Mouse (Mus musculus) gastrocnemius, postnatal 14 days (tissue): ENCODE data around the gene Ralgapa2. TPM values are rescaled to one million over a fixed set of nuclear protein-coding genes. Genes with fewer than 3 reads are reported as not detected.

ENCODE experiments used
- DNase-seq: peaks from one replicate; pipeline ENCODE4 v3.0.0; 2021; ENCODE audit warnings: mixed read lengths
- intact Hi-C: fragments of 180-260 bp; cut with DNase I; formaldehyde crosslinking; loops from one replicate; pipeline ENCODE4 v1.15.1; 2025; ENCODE audit warnings: low total_unique reads
- long read RNA-seq, 2 experiments: library from polyadenylated mRNA; stranded (forward); transcript quantifications; one replicate each; pipeline ENCODE4 v2.0.0; 2021
- total RNA-seq, 2 experiments: library from RNA; stranded (reverse); gene quantifications; 2 replicates each; pipeline ENCODE4 v1.2.3; 2021

Gene Ralgapa2
- 1 to 10 TPM; 2.9 to 5.0 TPM for total RNA-seq
- long read RNA-seq, experiment 1: 0 reads
- long read RNA-seq, experiment 2: 0 reads

DNA sequence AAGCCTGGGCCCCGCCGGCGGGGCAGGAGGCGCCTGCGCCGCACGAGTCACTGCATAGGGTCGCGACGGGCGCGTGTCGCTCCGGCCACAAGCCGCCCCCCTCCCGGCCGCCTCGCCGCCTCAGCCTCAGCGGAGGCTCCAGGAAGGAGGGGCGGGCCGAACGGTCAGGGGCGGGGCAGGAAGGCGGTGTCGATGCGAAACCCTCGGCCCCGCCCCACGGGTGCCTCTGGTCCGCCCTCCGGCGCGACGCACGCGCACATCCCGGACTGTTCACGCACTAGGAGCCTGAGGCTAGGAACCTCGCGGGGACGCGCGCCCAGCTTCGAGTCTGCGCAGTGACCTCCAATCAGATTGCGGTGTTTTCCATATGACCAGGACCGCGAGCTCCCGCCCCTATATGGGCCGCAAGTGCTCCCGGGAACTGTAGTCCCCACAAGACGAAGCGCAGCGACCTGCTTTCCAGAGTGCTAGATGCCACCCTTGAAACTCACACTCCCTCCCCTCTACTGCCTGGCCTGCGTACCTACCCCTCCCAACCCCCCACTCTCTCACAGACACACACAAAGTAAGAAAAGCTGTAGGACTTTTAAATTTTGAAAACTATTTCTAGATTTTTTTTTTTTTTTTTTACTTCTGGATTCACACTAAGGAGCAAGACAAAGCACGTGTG, at the start of gene Ralgapa2:
Gene Ralgapa2 (minus strand): TSS at position 434 of the 670 bp plus-strand sequence.
- intact Hi-C loops: no loop called here
- peak; percentile 99 for DNase-seq

DNA sequence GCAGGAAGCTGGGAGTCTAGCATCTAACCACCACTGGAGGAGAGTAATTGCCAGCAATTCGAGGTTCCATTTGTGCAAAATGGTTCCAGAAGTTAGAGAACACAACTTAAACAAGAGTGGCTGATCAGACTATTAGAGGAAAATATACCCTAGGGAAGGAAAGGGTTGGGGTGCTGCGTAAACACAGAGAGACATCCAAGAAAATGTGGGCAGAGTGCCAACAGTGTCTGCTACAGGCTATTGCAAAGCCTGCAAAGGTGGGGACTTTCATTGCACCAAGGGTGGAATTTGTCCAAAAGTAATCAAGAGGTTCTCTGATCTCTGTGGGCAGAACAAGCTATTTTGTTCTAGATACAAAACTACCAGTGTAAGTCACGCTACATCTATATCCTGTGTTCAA, 49.4 kb upstream of the Ralgapa2 start:
- intact Hi-C loops: no loop called here

DNA sequence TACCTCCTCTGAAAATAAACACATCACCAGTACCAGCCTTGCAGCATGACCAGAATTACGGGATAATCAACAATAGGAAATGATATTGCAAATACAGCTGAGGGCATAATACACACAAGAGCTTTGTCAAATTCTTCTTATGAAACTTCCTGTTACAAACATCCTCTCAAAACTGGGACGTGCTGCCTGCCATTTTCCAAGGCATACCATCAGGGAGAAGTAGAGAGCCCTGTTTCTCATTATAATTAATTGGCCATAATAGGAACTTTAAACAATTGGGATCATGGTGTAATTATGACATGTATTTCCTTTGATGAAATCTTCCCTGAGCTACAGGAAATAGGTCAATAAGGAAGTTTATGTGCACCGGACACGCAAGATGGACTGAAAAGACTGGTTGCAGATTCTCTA, 48.5 kb upstream of the Ralgapa2 start:
- intact Hi-C loops: no loop called here
- no peak for DNase-seq

More for the DNA sequence above, 49.4 kb upstream of the Ralgapa2 start:
- DNase-seq: no peak

DNA sequence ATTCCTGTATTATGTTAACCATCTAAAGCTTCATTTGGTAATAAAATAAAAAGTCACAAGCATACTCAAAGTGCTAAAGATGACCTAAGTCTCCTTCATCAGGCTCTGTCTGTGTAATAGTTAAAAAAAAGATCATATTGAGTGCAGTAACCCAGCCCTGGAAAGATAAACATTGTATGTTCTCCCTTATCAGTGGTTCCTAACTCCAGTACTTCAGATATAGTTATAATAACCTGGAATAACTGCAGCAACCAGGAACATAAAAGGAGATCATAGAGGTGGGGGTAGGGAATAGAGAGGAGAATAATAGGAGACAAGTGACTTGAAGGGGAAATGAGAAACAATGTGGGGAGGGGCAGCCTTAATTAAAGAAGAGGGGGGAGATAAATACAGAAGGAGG, 44.0 kb upstream of the Ralgapa2 start:
- intact Hi-C loops: no loop called here
- no peak for DNase-seq

DNA sequence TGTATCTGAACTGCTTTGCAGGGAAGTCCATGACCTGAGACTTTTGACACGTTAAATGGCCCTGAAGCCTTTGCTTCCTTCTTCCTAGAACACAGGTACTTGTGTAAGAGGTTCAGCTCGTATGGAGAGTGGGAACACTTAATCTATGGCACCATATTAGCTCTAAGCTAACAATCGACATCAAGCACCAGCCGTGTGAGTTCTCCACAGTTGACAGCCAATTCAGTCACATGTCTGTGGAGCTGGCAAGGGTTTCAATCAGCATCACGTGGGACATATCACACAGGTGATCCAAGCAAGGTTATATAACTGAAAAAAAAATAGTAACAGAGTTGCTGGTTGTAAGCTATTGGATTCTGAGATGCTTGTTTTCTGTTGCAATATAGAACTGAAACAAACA, 43.2 kb upstream of the Ralgapa2 start:
- DNase-seq: no peak
- intact Hi-C loops: no loop called here

DNA sequence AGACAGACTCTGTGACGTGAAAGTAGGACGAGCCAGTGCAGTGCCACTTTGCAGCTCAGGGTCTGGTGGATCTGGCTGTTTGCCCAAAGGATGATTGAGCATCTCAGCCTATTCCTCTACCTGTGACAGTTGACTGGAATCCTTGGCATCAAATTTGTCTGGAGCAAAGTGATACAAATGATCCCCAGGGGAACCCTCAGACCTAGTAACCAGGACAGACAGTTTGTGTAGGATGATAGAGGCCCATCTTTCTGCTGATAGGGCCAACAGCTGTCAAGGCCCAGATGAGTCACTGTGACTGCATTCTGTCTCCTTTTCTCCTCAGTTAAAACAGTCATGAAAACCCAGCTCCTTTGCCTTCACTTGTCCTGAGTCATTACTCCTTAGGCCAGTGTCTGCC, 41.6 kb upstream of the Ralgapa2 start:
- no peak for DNase-seq
- intact Hi-C loops: no loop called here

DNA sequence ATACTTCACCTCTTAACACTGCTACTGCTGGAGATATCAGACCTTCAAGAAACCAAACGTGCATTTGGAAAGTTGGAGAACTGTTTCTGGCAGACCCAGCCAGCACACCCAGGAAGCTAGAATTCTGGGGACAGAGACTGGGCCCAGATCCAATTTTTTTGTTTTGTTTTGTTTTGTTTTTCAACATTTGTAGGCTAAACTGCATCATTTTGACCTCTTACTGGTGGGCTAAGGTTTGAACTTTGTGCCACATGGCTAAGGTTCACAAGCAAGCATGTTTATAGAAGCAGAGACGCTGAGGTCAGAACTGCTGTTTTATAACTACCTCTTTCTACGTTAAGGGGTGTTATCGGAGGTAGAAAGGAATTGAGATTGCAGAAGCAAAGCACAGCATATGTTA, 39.7 kb upstream of the Ralgapa2 start:
- DNase-seq: no peak
- intact Hi-C loops: no loop called here

DNA sequence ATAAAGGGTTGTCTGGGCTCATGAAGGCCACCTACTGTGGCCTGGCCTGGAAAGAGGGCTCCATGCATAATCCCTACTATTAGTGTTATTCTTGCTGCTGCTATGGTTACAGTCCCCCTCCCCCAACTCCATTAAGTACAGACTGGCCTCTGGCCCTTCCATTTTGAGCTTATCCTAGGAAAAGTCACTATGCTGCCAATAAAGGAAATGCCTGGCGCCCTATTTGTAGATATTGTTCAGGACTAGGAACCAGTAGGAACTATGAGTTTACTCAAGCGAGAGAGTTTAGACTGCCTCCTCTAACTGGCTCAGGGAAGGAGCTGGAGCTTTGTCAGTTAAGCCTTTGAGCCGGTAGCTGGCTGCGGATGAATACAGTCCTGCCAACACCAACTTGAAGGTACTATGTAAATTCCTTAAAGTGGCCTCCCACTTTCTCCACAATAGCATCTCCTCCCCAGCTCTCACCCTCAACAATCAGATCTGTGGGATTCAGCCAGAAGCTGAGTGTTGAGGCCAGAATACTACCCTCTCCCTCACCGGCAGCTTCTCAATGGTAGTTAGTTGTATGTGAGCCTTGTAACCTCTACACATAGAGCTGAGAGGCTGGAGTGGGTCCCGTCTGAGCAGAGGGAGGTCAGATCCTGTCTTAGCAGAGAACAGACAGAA, 37.1 kb upstream of the Ralgapa2 start:
- no peak for DNase-seq

DNA sequence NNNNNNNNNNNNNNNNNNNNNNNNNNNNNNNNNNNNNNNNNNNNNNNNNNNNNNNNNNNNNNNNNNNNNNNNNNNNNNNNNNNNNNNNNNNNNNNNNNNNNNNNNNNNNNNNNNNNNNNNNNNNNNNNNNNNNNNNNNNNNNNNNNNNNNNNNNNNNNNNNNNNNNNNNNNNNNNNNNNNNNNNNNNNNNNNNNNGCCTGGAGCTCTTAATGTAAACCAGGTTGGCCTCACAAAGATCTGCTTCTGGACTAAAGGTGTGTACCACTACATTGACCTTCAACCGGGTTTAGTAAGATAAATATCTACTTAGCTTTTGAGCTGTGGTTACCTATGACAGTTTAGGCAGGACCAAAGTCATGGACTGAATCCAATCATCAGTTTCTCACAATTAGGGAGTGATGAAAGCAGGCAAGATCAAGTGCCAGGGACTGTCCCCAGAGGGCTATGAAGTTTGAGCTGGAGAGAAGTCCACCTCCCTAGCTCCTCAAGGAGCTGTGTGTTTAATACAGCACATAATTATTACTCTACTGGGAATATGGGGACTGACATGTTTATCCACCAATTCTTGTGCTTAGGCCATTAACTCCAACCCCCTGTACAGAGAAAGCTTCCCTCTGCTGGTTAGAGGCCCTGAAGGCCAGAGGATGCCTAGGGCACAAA, 32.1 kb upstream of the Ralgapa2 start:
- DNase-seq: no peak
- intact Hi-C loops: no loop called here

More for the DNA sequence above, 37.1 kb upstream of the Ralgapa2 start:
- intact Hi-C loops: no loop called here

DNA sequence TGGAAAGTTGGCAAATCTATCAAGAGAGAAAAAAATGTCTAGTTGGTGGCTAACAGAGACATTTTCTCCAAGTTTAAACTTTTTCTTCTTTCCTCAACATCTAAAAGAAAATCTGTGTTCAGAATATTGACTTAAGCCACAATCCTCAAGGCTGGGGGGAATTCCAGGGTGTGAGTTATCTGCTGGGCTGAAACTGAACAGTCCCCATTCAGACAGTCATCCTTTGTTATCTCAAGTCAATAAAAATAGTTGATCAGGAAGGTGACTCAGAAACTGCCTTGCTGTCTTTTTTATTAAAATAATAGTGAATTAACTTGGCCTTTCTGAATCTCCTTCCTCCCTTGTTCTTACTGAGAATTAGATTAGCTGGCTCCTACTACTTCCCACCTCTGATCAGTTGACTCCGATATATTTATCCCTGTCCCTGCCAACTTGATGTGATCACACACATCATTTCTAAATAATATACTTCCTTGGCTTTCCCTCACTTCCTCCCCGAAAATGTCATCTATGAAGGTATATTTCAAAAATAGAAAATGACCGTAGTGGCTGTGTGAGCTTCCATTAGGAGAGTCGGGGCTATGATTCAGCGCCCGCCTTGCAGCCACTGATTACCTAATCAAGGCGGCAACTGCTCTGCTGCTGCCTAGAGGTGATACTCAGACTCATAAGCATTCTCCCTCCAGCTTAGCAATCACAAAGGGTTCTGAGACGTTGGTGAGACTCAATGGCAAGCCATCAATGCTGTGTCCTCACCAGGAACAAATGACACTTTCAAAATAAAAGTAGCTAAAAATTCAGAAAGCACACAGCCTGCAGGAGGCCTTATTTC, 21.2 kb upstream of the Ralgapa2 start:
- intact Hi-C loops: no loop called here
- no peak for DNase-seq

DNA sequence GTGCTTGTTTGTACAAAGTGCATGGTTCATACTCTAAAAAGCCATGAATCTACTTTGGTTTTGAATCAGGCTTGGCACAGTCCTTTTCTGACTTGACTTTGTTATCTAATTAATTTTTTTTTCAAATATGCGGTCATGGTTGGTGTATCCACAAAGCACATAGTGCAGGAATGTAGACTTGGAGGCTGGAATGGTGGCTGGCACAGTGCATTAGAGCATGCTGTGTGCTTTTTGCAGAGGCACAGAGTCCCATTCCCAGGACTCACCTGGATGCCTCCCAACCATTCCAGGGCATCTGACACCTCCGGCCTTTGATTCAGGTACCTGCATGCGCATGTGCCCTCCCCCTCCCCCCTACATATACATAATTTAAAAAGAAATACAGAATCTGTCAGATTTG, 20.3 kb upstream of the Ralgapa2 start:
- intact Hi-C loops: no loop called here
- DNase-seq: no peak

DNA sequence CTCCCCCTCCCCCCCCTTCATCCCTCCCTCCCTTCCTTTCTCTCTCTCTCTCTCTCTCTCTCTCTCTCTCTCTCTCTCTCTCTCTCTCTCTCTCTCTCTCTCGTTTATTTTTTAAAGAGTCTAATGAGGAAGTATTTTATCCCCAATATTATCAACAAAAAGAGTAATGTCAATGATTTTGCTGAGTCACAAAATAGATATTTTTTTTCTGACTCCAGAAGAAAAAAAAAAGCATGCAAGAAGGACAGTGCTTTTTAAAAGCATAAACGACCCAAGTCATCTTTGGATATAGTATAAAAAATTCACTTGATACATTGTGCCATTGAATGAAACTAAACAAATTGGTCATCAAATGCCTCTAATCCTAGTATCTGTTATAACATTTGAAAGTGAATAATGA, 13.3 kb upstream of the Ralgapa2 start:
- intact Hi-C loops: no loop called here
- DNase-seq: no peak

DNA sequence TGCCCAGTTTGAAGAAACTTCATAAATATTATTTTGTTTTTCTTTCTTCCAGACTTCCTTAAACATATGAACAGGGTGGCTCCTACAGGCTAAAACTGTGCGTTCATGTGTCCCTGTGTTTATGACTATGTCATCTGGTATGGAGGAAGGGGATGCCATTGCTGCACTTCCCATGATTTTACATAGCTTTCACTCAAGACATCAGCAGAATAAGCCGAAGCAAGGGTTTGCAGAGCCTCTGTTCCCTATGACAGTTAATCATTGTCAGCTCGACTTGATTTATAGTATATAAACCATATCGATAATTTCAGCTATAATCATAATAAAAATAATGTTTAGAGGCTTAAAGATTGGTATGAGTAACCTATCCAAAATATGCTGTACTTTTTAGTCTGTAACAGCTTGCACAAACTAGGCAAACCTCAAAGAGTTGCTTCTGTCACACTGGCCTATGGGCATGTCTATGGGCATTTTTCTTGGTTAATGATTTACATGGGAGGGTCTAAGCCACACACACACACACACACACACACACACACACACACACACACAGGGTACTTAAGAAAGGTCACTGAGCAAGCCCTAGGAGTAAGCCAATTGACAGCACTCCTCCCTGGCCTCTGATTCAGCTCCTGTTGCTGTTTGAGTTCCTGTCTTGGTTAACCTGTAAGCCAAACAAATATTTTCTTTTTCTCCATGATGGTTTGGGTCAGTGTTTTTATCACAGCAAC, 12.7 kb upstream of the Ralgapa2 start:
- intact Hi-C loops: no loop called here
- no peak for DNase-seq

DNA sequence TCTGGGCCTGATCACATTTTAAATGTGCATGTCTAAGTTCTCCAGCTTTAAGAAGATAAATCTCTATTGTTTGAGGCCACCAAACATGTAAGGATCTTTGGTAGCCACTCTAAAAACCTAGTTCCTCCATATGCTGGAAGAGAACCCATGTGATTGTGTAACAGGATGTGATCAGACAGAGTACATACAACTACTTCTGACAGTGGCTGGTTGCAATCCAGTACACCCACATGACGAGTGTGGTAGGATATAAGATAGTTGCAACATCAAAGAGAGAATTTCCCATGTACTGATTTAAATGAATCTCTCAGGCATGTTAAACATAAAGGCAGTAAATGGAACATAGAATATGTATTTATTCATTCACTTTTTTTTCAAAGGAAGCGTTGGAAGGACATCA, 4.8 kb upstream of the Ralgapa2 start:
- intact Hi-C loops: no loop called here
- no peak for DNase-seq

DNA sequence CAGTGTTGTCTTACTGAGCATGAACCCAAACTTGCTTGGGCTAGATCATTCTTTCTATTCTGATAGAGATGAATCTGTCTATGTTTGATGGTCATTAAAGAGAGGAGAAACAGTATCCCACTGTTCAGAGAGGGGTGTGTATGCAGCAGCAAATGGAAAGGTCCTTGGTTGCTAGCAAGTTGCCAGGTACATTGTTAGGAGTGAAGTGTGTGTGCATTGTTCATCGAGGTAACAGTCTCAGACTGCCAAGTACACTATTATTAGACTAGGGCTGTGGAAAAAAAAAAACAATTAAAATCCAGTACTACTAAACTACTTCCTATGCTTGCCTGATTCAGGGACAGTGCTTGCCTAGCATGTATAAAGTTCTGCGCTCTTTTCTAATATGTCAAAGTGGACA, 2.9 kb upstream of the Ralgapa2 start:
- intact Hi-C loops: no loop called here
- no peak for DNase-seq

DNA sequence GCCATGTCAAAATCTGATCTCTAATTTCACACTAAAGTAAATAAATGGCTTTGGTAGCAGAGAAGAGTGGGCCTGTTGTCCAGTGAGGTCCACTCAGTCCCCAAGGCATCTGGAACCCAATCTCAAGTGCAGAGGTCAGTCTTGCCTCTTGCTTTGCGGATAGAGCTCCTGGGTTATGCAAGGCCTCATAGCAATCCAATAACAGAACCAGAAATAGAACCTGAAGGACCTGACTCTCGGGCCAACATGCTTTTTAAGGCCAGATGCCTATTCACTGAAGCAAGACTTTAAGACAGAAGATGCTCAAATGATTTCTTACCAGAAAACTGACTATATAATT, 407 bp upstream of the Ralgapa2 start:
- DNase-seq: no peak
- intact Hi-C loops: no loop called here

DNA sequence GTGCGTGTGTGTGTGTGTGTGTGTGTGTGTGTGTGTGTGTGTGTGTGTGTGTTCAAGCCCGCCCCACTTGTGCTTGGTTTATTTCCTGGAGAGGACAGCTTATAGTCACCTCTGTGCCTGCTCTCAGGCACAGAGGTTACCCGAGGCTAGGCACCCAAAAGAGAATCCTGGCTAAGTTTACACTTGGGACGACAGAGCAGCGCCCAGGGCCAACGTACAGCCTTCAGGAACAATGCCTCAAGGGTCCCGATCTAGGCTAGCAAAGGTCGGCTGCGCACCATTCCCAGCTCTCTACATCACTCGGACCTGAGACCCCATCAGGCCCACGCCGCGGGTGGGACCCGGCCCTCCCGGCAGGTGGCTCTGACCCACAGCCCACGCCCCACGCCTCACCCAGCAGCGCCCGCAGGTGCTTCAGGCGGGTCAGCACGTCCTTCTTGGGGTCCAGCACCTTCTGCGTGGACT, 711 bp downstream of the Ralgapa2 start:
- intact Hi-C loops: no loop called here
- no peak for DNase-seq

DNA sequence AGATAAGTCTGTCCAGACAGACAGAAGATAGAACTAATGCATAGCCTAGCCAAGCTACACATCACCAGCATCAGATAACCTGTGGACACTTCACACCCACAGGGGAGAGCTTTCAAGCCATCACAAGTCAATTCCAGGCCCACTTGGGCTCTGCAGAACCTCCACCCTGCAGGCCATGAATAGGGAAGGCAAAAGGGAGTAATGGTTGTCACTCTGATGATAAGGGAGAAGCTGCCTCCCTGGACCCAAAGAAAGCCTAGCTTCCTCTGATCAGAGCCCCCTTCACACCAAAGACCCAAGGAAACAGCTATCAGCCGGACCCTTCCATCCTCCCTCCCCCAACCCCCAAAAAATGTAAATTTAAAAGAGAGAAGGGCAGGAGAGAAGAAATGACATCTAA, 1.4 kb downstream of the Ralgapa2 start:
- no peak for DNase-seq
- intact Hi-C loops: no loop called here

DNA sequence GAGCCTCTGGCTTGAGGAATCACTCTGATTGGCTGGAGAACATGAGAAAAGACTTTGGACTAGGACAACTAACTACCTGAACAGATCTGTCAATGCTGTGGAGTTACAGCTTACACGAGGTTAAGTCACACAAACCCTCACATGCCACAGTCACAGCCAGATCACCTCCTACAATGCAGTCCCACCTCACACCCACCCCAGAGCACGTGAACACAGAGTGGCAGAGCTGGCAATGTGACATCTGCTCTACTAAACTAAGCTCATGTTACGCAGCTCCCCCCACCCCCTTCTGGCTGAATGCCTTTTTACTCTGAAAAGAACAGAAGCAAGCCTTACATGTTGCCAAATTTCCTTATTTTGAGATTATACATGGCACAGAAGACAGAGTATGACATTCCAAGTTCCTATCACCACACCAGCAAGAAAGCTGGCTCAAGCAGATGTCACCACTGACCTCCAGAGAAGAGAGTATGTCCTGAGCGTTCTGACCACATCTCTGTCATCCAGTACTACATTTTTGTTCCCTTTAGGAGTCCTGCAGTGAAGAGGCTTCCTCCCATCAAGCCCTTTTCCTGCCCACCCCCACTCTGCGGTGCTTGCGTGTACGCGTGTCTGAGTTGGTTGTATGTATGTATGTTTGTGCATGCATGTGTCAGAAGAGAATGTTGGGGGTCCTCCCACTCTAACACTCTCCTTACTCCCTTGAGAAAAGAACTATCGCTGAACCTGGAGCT, 9.4 kb downstream of the Ralgapa2 start:
- no peak for DNase-seq
- intact Hi-C loops: no loop called here
